Mouse (Mus musculus) right cerebral cortex, postnatal 36 days (tissue): ENCODE results near the gene Lsm14a.
"Not testable (repeated sequence)": the region's sequence is repeated elsewhere in the genome, so short reads cannot be mapped to it uniquely, and the experiment has no call there.

Source experiments
- DNase-seq, 2 experiments: peaks; one replicate each; pipeline ENCODE4 v3.0.0; 2022; ENCODE audit warnings: low spot score in 2 of 2, mixed read lengths in 1 of 2

Lsm14a gene

DNA sequence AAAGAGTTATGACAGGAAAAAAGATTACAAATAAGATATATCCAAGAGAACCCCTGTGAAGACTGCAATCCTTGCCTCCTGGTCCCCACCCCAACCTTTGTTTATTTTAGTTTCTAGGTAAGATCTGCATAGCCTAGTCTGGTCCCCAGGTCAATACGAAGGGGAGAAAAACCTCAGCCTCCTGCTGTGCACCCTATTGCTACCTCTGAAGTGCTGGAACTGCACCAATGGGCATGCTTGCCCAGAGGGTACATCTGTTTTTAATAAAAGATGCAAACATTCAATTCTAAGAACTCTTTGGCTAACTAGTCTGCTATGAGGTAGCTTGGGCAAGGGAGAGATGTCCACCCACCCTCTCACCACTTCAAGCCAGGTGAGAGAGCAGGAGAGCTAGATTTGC is 19.2 kb downstream of the Lsm14a start:
- no peak for DNase-seq

DNA sequence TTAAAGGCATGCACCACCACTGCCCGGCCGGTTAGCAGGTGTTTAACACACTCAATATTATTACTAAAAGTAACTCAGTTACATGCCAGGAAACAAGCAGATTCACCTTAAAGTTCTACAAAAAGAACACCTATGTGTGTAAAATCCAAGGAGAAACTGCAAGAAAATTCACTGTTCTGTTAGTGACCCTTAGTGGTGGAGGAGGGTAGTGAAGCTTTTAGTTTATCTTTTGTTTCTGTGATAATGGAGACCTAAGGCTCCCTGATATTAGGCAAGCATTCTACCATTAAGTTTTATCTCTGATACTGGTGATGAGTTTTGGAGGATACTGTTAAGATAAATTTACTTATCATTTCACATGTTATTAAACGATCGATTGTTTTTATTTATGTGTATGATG is 37.5 kb downstream of the Lsm14a start:
- no peak for DNase-seq

DNA sequence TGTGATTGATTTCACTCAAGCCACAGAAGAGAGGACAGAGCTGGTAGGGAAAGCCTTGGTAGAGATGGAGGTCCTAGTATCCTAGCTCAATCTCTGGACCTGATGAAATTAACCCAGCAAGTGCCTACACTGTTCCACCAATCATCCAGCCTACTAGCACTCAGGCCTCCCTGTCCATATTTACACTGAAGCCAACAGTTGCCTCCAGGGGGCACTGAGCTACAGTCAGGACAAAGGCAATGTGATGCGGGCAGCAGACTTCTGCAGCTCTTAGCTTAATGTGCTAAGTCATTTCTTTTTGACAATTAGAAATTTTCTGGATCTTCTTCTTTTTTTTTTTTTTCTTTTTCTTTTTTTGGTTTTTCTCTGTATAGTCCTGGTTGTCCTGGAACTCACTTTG is 41.1 kb downstream of the Lsm14a start:
- DNase-seq: no peak

DNA sequence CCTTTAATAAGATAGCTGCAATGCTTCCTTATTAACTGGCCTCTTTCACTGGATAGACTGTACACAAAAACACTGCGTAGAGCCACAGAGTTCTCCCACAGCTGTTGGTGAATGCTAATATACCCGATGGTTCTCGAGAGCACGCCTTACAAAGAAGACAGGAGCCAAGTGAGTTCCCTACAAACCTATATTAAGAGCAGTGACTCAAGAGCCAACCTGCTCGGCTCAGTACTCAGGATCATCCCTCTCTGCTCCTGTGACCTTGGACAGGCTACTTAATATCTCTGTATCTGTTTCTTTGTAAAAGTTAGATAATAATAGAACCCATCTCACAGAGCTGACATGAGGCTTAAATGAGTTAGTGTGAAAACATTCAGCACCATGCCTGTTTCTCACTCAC is 42.9 kb downstream of the Lsm14a start:
- DNase-seq: no peak

DNA sequence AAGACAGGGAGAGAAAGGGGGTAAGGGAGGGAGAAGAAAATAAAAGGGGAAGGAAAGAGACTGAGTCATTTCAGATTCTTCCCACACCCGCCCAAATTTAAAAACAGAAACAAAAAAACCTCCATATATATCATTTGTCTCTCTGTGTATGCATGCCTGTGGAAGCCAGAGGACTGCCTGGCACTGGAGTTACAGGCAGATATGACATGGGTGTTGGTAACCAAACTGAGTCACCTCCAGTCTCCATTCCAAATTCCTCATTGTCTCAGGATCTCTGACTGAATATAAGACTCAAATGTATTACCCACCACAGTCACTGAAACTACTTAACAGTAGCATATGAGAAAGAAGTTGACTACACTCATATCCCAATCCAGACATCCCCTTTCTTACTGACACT is 45.1 kb downstream of the Lsm14a start:
- no peak for DNase-seq

DNA sequence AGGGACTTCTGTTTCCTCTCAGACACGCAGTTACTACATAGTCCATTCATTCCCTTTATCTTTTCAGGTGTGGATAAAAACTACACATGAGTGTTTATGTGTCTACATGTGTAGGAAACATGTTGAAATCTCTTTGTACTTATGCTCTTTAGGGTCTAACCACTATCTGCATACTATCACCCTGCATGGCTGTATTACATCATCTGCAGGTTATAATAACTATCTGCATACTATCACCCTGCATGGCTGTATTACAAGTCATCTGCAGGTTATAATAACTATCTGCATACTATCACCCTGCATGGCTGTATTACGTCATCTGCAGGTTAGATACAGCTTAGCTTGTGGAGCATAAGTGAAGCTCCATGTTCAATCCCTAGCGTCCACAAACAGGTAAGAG is 46.1 kb downstream of the Lsm14a start:
- no peak for DNase-seq

DNA sequence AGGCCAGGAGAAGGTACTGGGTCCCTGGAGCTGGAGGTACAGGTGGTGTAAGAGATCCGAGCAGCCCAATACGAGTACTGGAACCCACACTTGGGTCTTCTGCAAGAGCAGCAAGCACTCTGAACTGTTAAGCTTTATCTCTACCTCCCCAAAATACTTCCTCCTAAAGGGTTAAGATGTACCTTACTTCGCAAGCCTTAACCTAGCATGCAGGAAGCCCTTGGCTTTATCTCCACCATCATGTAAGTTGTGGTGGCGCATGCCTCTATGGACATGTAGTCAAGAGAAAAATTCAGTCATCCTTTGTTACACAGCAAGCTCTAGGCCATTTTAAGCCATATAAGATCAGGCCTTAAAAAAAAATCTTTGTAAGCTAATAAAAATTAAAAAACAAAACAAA is 46.6 kb downstream of the Lsm14a start:
- DNase-seq: no peak

DNA sequence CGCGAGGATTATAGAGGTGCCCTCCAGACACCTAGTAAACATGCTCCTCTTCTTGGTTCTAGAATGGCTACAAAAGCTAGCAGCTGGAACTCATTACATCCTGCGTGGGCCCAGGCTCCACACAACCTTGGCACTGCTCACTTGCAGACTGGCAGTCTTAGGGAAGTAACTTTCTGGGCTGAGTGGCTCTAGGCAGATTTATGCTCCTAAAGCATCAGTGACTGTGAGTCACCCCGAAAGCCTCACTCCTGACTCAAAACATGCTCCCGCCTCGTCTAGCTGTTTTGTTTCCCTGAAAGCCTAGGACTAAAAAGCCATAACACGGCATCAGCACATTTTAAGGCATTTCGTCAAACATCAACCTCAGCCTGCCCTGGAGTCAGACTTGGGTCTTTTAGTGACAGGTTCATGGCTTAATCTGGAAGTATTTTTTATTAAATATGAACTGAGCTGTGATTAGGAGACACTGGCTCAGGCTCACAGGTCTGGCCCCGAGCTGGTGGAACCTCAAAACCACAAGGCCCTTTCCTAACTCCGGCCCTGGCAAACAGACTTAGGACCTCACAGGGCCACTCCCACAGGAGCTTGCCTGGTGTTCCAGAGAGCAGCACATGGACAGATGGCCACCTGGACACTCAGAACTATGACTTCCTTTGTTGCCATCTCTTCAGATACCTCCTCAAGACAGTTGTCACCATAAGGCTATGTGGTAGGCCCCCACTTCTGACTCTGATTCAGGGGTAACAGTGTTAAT is 50.9 kb downstream of the Lsm14a start:
- DNase-seq: peak; percentile 48 to 60

DNA sequence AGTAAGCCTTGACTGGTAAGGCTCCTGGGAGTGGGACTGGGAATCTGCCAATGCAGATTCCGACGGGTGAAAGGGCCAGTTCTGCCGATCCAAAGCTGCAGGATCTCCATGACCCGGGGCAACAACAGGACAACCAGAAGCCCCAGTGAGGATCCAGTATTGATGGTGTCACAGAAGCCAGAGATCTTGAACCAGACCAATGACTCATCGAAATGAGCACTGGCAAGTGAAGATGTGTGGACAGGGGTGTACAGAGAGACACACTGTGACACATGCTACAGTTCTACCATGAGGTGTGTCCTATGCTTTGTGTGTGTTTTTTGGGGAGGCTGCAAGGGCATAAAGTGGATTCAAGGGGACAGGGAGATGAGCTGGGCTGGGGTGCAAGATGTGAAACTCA is 52.3 kb downstream of the Lsm14a start:
- DNase-seq: no peak

DNA sequence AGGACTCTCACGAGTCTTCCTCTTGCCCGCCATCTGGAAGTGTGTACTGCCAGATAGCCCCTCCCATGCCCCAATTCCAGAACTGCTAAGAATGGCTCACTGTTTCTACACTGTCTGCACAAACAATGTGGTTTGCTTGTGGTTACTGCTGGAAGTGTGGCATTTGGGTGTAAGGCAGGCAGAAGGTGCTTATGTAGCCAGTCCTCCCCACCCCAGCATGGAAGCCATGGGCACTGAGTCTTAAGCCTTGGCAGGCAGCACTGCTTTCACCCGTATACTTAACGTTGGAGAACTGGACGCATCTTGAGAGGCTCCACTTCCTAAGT is 54.0 kb downstream of the Lsm14a start:
- DNase-seq: no peak

DNA sequence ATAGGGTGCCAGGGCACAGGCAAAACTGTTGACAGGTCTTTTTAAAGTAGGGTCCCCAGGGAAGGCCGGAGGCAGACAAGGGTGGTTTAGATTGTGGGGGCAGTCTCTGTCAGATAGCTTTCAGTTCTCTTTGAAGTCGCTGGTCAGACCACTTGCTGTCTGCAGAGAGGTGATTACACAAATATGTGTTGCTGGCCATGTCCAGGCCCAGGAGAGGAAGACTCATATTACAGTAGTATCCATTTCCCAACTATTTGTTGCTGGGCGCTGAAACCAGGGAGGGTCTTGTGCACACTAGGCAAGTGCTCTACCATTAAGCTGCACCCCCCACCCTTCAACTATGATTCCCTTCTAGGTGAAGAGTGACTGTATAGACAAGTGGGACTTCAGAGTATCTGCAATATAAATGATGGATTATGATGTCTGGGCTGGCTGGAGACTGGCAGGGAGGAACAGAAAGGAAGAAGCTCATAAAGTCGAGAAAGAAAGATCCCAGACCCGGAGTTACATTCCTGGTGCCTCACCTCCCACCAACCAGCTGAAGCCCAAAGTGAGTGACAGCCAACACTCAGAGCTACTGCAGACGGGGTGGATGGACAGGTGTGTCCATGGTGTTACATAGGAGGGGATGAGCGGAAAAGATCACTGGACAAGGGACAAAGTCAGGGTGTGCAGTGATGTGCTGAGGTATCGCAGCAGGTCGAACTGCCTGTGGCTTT is 54.5 kb downstream of the Lsm14a start:
- no peak for DNase-seq

DNA sequence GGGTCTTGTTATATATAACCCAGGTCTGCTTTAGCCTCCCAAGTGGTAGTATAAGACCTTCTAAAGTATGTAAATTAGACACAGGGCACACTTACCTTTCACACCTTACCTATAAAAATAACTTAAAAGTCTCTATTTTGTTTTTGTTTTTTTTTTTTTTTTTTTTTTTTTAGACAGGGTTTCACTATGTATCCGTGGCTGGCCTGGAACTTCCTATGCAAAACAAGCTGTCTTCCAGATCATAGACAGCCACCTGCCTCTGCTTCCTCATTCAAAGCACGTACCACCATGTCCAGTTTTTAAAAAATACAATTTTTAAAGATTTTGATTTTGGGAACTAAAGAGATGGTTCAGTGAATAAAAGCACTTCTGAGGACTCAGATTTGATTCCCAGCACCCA is 55.8 kb downstream of the Lsm14a start:
- no peak for DNase-seq

DNA sequence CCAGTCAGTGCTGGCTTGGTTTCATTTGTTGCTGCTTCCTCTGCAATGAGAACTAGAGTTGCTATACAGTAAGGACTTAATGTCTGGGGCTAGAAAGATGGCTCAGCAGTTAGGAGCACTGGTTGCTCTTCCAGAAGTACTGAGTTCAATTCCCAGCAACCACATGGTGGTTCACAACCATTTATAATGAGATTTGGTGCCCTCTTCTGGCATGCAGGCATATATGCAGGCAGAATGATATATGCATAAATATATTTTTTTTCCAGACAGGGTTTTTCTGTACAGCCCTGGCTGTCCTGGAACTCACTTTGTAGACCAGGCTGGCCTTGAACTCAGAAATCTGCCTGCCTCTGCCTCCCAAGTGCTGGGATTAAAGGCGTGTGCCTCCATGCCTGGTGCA is 56.6 kb downstream of the Lsm14a start:
- DNase-seq: not testable (repeated sequence)

DNA sequence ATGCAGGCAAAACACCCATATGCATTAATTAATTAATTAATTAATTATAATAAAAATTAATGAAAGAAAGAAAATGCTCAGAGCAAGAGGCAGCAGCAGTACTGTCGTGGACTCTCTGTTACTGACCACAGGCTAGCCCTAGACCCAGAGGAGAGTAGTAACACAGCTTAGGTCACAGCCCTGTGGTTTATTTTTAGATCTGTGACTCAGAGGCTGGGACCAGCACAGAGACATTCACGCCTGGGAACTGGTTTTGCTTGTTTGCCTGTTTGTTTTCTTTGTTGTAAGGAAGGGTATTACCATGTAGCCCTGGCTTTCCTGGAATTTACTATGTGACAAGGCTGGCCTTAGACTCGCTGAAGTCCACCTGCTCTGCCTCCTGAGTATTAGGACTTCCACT is 65.6 kb downstream of the Lsm14a start:
- no peak for DNase-seq

DNA sequence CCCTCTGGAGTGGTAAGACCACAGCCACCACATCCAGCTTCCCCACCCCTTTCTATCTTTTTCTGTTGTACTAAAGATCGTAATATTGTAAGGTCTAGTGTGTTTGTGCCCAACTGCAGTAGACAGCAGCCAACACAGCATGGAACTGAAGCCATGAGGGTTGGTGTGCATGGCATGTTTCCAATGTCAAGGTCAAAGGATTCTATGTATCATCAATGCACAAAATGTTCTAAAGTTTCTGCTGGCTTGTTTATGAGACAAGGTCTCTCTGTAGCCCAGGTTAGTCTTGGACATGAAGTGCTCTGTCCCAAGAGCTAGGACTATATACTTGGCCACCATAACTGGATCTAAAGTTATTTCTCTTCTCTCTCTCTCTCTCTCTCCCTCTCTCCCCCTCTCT is 68.3 kb downstream of the Lsm14a start:
- DNase-seq: no peak

DNA sequence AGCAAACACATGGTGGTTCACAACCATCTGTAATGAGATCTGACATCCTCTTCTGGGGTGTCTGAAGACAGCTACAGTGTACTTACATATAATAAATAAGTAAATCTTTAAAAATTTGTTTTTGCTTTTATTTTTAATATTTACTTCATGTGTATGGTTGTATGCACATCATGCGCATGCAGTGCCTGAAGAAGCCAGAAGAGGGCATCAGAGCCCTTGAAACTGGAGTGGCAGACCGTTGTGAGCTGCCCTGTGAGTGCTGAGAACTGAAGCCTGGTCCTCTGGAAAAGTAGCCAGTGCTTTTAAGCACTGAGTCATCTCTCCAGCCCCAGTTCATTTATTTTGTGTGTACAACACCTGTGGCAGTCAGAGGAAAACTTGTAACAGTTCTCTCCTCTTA is 69.1 kb downstream of the Lsm14a start:
- no peak for DNase-seq

DNA sequence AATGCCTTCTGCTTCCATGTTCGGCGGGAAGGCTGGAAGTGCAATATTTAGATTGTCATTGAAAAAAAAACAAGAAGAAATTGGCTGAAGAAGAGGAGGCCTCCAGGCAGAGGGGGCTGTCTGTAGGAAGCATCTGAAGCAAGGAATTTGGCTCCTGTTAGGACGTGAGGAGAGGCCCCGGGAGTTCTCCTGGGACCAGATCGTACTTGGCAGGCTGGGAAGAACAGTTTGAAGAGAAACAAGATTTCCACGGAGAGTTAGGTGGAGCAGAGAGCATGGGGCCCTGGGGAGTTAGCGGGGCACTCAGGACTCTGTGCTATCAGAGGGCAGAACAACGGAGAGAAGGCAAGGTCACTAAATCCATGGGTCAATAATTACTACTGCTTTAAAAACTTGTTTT is 69.8 kb downstream of the Lsm14a start:
- DNase-seq: no peak

DNA sequence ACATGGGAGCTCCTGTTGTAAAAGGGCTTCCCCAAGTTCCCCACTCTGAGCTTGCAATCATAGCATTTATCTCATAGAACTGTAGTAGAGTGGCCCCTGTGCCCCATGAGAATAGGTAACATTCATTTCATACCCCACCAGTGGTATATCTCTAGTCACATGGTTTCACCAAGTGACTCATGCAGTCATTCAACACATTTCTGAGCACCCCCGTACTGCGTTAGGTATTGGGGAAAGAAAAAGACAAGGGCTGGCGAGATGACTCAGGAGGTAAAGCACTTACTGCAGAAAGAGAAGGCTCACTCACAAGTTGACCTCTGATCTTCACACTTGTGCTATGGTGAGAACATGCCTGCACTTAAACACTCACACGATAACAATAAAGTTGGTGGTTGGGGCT is 71.2 kb downstream of the Lsm14a start:
- DNase-seq: no peak

DNA sequence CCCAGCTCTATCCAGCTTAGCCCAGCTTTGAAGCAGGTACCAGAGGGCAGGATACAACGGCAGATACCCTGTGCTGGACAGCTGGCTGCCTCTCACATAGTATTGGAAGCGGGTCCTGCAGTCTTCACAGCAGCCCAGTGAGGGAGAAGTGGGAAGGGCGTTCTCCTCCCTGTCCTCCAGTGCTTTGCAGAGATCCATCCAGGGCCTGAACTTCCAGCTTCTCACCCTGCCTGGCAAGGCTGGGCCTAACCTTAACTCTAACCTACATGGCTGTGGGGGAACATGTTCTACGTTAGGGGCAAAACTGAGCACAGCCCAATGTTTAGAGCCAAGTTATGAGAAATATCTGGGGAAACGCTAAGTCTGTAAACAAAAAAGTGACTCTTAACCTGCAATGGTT is 72.0 kb downstream of the Lsm14a start:
- DNase-seq: no peak

DNA sequence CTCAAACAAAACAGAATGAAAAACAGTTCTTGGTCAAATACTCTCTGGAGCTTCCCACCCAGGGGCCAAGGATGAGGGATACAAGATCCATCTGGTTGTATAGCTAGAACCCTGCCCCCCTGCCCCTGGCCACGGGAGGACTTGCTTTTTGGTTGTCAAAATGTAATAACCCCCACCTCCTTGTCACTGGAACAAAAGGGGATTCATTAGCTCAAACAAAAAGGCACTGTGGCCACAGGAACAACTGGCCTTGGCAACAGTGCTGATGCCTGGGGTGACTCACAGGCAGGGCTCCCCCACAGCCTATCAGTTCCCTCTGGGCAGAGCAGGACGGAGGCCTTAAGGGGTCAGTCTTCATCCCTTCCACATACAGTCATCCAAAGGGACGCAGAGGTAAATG is 73.2 kb downstream of the Lsm14a start:
- no peak for DNase-seq

DNA sequence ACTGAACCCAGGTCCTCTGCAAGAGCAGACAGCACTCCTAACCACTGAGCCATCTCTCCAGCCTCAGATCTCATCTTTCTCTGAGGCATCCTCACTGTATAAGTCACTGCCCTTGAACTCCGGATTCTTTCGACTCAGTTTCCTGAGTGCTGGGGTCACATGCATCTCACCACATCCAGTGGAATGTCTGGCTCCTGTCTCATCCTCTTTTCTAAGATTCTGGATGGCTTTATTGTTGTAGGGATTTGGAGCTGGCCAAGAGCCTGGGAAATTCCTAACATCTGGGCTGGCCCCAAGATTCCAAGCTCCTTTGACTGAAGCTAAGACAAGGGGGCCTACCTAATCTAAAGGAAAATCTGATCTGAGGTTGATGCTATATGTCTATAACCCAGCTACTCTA is 74.0 kb downstream of the Lsm14a start:
- no peak for DNase-seq

DNA sequence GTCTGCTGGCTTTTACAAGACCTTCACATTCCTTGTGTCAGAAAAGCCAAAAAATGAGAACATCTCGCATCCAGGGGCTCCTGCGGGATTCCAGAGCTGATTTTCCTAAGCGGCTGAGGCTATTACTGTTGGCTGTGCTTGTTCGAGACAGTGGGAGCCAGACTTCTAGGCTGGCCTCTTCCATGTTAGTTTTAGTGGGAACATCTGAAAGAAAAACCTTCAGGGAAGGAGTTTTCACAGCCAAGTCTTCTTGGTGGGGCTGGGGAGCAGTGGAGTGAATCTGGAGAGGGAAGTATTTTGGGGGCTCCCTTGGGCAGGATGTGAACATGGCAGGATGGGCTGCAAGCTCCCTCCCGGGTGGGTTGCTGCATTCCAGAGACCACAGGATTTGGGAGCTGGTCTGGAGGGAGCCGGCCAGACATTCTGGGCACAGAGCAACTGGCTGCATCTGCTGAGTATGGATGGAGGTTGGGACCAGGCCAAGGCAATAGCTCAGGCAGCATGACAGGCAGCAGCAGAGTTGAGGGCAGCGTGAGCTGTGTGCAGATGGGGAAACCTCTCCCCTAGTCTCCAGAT is 75.1 kb downstream of the Lsm14a start:
- no peak for DNase-seq

DNA sequence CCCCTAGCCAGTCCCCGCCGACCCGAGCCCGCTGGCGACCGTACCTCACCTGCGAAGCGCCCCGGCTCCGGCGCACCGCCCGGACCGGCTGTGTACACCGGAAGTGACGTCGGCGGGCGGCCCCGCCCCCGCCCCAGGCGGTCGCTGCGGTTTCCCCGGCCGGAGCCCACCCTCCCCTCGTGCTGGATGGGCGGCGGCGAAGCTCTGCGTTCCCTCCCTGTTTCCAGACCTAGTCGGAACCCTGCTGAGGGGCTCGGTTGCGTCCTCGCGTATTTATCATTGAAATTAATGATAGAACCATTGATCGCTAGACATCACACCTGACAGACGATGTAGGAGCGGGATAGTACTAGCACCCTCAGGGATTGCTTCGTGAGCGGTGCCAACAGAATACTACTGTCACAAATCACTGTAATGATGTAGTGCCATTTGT is 79.7 kb downstream of the Lsm14a start, which contains the start of gene 4931406P16Rik:
TSS of gene 4931406P16Rik (minus strand) at position 109 of the 433 bp plus-strand sequence.
- peak; percentile 73 to 78 for DNase-seq
